Mouse (Mus musculus) bone marrow macrophage, adult 2 months (primary cell): ENCODE measurements around the gene U2af2.

Experiments used
- CTCF ChIP-seq: IDR thresholded peaks from 2 replicates; pipeline ENCODE4 v1.5.1; 2012; ENCODE audit warnings: low read depth, mild to moderate bottlenecking, low read length, moderate library complexity
- POLR2A ChIP-seq: IDR thresholded peaks from 2 replicates; pipeline ENCODE4 v1.6.1; 2012; ENCODE audit warnings: mild to moderate bottlenecking, low read depth, low read length, borderline replicate concordance

- TF ChIP-seq POLR2A (no peak), CTCF (no peak)
Observed at GRCm38 (mm10) chr7:5080010-5080751, 18.2 kb downstream of the U2af2 start, which contains the start of gene Epn1.
